In genomic region chr5:107789492-107789891, GRCm38 (mm10) we compare ENCODE assay signal across 11 mouse cellular contexts. TPM values are rescaled to one million over a fixed set of nuclear protein-coding genes. Genes with fewer than 3 reads are reported as not detected.
DNase-seq lines count a peak whose midpoint lies in the region; ATAC-seq and TF ChIP-seq lines count a peak whose summit lies in the region.
"Had no signal": no experiment of that assay in that cellular context is flagged by ENCODE, and none has a peak within 500 bp of the region (broad histone marks: within the 10 kb centered on the region; RNA-seq: fewer than 3 reads in every experiment).

No protein-coding gene starts in this region.

- H3K36me3 ChIP-seq in heart, embryonic 12.5 days, result peaks cover 27% of the 10 kb centered on the region
- peaks cover 2% of the 10 kb centered on the region; the same call in 1 of the 2 replicates for H3K36me3 ChIP-seq in midbrain, postnatal 0 days (ENCODE audit: insufficient read depth, low read length)
- H3K36me3 ChIP-seq in midbrain, embryonic 16.5 days (ENCODE audit: control insufficient read depth, insufficient read depth, low read length), result no peaks in the 10 kb centered on the region
- H3K36me3 ChIP-seq in hindbrain, embryonic 12.5 days, result 0 out of 2 replicates have a peak, but pooled peaks cover 13% of the 10 kb centered on the region

- H3K4me1 ChIP-seq in heart, embryonic 12.5 days (replicated peaks), result peaks cover 8% of the 10 kb centered on the region
- no peaks in the 10 kb centered on the region for H3K4me1 ChIP-seq in midbrain, postnatal 0 days (ENCODE audit: insufficient read depth, low read length)
- no peaks in the 10 kb centered on the region for H3K4me1 ChIP-seq in midbrain, embryonic 16.5 days (ENCODE audit: control insufficient read depth, insufficient read depth, low read length)
- H3K4me1 ChIP-seq in bone marrow, adult 2 months (ENCODE audit: control insufficient read depth, insufficient read depth, low read length), result no peaks in the 10 kb centered on the region; the same call in 1 of the 2 replicates
- H3K4me1 ChIP-seq in hindbrain, embryonic 12.5 days, result no peaks in the 10 kb centered on the region
- H3K4me1 ChIP-seq: limb, embryonic 15.5 days had no signal

- no peak overlapping the region for H3K27ac ChIP-seq in heart, embryonic 12.5 days (ENCODE audit: poor library complexity, severe bottlenecking)
- no peak overlapping the region for H3K27ac ChIP-seq in midbrain, postnatal 0 days (ENCODE audit: low read depth, low read length)
- H3K27ac ChIP-seq in midbrain, embryonic 16.5 days (ENCODE audit: low read length), result no peak overlapping the region
- H3K27ac ChIP-seq in bone marrow, adult 2 months (ENCODE audit: control insufficient read depth, insufficient read depth, low read depth, low read length, poor library complexity), result no peak overlapping the region
- H3K27ac ChIP-seq in hindbrain, embryonic 12.5 days, result no peak overlapping the region
- H3K27ac ChIP-seq: limb, embryonic 15.5 days had no signal

- no peak overlapping the region for H3K4me3 ChIP-seq in heart, embryonic 12.5 days
- no peak overlapping the region for H3K4me3 ChIP-seq in midbrain, postnatal 0 days (ENCODE audit: low read depth, low read length)
- H3K4me3 ChIP-seq in midbrain, embryonic 16.5 days (ENCODE audit: low read depth, low read length), result no peak overlapping the region
- H3K4me3 ChIP-seq in bone marrow, adult 2 months (replicated peaks; ENCODE audit: control insufficient read depth, low read depth, low read length), result no peak overlapping the region
- H3K4me3 ChIP-seq in hindbrain, embryonic 12.5 days, result no peak overlapping the region
- H3K4me3 ChIP-seq: limb, embryonic 15.5 days had no signal

- no peak overlapping the region for H3K4me2 ChIP-seq in heart, embryonic 12.5 days
- no peak overlapping the region for H3K4me2 ChIP-seq in midbrain, postnatal 0 days (ENCODE audit: low read depth, low read length, poor library complexity, severe bottlenecking)
- no peak overlapping the region for H3K4me2 ChIP-seq in midbrain, embryonic 16.5 days (ENCODE audit: low read length)
- H3K4me2 ChIP-seq in hindbrain, embryonic 12.5 days (replicated peaks), result no peak overlapping the region
- H3K4me2 ChIP-seq: limb, embryonic 15.5 days had no signal

- H3K9me3 ChIP-seq in heart, embryonic 12.5 days (replicated peaks), result no peaks in the 10 kb centered on the region
- no peaks in the 10 kb centered on the region for H3K9me3 ChIP-seq in midbrain, postnatal 0 days (ENCODE audit: low read length)
- H3K9me3 ChIP-seq in midbrain, embryonic 16.5 days (replicated peaks; ENCODE audit: control insufficient read depth, low read length, poor library complexity, severe bottlenecking), result no peaks in the 10 kb centered on the region
- no peaks in the 10 kb centered on the region for H3K9me3 ChIP-seq in hindbrain, embryonic 12.5 days (replicated peaks)
- H3K9me3 ChIP-seq: limb, embryonic 15.5 days had no signal

- no peak for TF ChIP-seq POLR2A in bone marrow, adult 2 months (IDR thresholded peaks at IDR 0.05; ENCODE audit: borderline replicate concordance, control insufficient read depth, low read depth, low read length)

- H3K9ac ChIP-seq in heart, embryonic 12.5 days, result no peak overlapping the region
- H3K9ac ChIP-seq in midbrain, postnatal 0 days (replicated peaks; ENCODE audit: low read length, poor library complexity, severe bottlenecking), result no peak overlapping the region
- H3K9ac ChIP-seq in midbrain, embryonic 16.5 days (ENCODE audit: low read depth, low read length), result no peak overlapping the region
- no peak overlapping the region for H3K9ac ChIP-seq in hindbrain, embryonic 12.5 days
- H3K9ac ChIP-seq: limb, embryonic 15.5 days had no signal

- H3K27me3 ChIP-seq in heart, embryonic 12.5 days (replicated peaks), result no peaks in the 10 kb centered on the region
- no peaks in the 10 kb centered on the region for H3K27me3 ChIP-seq in midbrain, postnatal 0 days (ENCODE audit: insufficient read depth, low read length)
- no peaks in the 10 kb centered on the region for H3K27me3 ChIP-seq in midbrain, embryonic 16.5 days (ENCODE audit: control insufficient read depth, insufficient read depth, low read depth, low read length)
- H3K27me3 ChIP-seq in hindbrain, embryonic 12.5 days, result no peaks in the 10 kb centered on the region
- H3K27me3 ChIP-seq: limb, embryonic 15.5 days had no signal

- peak; percentile 45 for DNase-seq in heart, adult 11 months
- DNase-seq in midbrain, postnatal 0 days (ENCODE audit: low spot score), result peak; percentile 22
- peak; percentile 51 for DNase-seq in naive thymus-derived CD4-positive, alpha-beta T cell, adult 2 months (ENCODE audit: low read depth)
- DNase-seq in T-cell, adult 2 months (ENCODE audit: low spot score), result no peak

- no peak for ATAC-seq in heart, embryonic 12.5 days (ENCODE audit: insufficient number of reproducible peaks, low FRiP score)
- no peak for ATAC-seq in midbrain, postnatal 0 days (ENCODE audit: low FRiP score)
- no peak for ATAC-seq in midbrain, embryonic 16.5 days
- no peak for ATAC-seq in hindbrain, embryonic 12.5 days (ENCODE audit: low FRiP score)

- 75% methylated on average over 5 of the region's 5 CpGs for WGBS in heart, embryonic 12.5 days
- WGBS in midbrain, postnatal 0 days, result 63% methylated on average over 5 of the region's 5 CpGs
- WGBS in midbrain, embryonic 16.5 days, result 72% methylated on average over 5 of the region's 5 CpGs
- WGBS in bone marrow, adult 2 months, result 42% methylated on average over 5 of the region's 5 CpGs
- WGBS in hindbrain, embryonic 12.5 days, result 84% methylated on average over 5 of the region's 5 CpGs

- peak; percentile 68 for TF ChIP-seq CTCF in midbrain, postnatal 0 days (IDR thresholded peaks at IDR 0.05)
- TF ChIP-seq CTCF in bone marrow, adult 2 months (IDR thresholded peaks at IDR 0.05; ENCODE audit: control insufficient read depth, insufficient read depth, low read length), result peak; percentile 55

RNA-seq across cellular contexts. Expression of gene Ube2d2b, which starts 40.4 kb away (rescaled TPM):
- polyA plus RNA-seq in heart, embryonic 12.5 days (2016; fragmentation: Nextera tagmentation; extraction: Ambion mirVana), result 0.33 and 0.40 TPM in 2 replicates
- total RNA-seq in midbrain, postnatal 0 days (2014; rRNA removed), result not detected in 2 replicates
- 0.09 TPM in 1 of 2 replicates, not detected in the other for polyA plus RNA-seq in midbrain, postnatal 0 days (2015; fragmentation: Nextera tagmentation; extraction: Ambion mirVana)
- 0.10 and 0.16 TPM in 2 replicates for polyA plus RNA-seq in midbrain, embryonic 16.5 days (2015; fragmentation: Nextera tagmentation; extraction: Ambion mirVana)
- not detected in 2 replicates for polyA plus RNA-seq in bone marrow, adult 2 months (2011; ENCODE audit: insufficient read depth, insufficient read length, low replicate concordance, missing spikeins)
- 0.13 and 0.22 TPM in 2 replicates for polyA plus RNA-seq in hindbrain, embryonic 12.5 days (2016; fragmentation: Nextera tagmentation; extraction: Ambion mirVana)
- total RNA-seq: adrenal gland, postnatal 36 days; heart, adult 18-20 months had no signal
- polyA plus RNA-seq: limb, embryonic 15.5 days had no signal
